Mouse (Mus musculus): Measurements from ENCODE around the gene Rbm4.

Rbm4 gene

DNA sequence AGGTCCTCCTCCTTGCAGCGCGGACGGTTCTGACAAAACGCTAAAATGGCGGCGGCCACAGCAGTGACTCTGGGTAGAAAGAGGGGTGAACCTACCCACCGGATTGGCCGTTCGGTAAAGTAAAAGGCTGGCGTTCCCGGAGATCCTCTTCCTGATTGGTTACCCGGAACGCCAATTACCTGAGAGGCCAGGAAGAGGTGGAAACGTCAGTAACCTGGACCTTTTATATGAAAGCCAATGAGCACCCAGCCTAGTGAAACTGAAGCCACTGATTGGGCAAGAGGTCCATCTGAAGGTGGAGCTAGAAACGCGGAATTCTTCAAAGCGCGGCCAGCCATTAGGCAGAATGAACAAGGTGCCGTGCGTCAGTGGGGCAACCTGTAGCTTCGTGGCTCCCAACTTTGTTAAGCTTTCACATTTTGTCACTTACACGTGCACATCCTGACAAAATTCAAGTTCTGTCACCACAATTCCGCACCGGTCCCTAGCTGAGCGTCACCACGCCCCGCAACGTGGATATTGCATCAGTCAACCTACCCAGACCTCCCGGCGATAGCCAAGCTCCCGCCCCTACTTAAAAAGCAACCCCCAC is at the start of gene Rbm4:
TSS of gene Rbm4 (minus strand) at position 71 of the 592 bp plus-strand sequence.
- peak; percentile 97 to 98 for DNase-seq

DNA sequence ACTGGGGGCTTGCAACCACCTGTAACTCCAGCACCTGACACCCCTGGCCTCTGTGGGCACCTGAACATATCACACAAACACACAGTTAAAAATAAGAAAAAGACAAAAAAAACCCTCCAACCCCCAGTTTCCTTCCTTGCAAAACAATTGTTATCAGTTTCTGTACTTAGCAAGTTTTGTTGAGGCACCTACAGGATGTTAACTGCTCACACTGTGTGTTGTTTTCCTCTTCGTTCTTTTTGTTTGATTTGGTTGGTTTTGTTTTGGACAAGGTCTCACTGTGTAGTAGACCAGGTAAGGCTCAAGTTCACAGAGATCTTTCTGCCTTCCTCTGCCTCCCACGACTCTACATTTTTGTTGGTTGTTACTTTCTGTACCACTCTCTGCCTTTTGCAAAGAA is 48.9 kb upstream of the Rbm4 start:
- no peak for DNase-seq

DNA sequence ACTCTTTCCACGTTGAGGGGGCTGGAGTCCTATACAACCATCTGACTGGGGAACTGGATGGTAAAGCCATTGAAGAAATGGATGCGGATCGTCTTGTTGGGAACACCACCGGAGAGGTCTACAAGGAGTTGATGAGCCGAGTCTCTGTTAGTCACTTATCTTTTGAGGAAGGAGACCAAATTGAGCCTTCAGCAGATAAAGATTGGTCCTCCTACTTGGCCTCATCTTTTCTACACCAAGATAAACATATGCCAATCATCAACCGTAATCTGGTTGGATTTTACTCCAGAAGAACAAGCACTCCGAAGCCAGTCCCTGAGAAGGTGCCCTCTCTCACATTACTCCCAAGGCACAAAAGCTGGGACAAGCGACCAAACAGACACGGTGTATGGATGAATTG is 47.1 kb upstream of the Rbm4 start:
- DNase-seq, result no peak

DNA sequence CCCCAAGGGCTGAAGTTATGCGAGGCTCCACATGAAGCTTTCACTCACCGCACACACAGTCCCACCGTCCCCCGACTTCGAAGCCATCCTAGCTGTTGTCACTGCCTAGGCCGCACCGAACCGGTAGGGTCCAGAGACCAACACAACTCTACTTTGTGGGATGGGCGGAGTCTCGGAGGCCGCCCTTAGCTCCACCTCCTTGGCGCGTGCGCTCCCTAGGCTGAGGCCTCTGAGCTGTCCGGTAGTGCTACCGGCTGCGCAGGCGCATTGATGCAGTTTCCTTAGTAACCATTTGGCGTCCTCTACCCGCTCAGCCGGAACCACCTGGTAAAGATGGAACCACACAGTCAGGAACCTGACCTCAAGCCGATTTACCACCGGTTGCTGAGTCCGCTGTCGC is 45.4 kb upstream of the Rbm4 start, which contains the start of the genes Ccs and Ccdc87:
TSS of gene Ccs (minus strand) at position 184 of the 400 bp plus-strand sequence.
TSS of gene Ccdc87 (plus strand) at position 218 of the 400 bp plus-strand sequence.
- DNase-seq, result peak; percentile 97

DNA sequence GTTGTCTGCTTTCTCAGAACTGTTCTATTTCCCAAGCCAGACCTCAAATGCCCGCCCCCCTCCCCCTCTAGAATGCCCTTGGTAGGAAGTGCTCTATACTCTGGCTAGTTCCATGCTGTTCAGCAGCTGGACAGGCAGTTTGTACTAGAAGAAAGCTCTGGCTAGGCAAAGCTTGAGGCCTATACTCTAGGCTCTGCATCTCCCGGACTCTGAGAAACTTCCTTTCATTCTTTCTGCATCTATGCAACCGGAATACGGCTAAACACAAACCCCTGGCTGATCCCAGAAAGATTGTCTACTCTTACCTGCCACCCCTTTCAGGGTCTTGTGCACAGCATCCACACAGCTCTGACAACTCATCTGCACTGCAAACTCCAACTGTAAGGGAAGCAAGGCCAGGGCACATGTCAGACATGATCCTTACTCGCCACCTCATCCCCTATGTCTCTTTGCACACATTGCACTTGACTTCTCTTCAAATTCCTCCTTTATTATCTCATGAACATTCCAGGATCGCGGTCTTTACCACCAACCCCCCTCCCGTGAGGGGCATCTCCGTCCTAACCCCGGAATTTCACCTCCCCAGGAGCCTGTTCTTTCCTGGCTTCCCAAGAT is 44.9 kb upstream of the Rbm4 start:
- DNase-seq, result no peak

DNA sequence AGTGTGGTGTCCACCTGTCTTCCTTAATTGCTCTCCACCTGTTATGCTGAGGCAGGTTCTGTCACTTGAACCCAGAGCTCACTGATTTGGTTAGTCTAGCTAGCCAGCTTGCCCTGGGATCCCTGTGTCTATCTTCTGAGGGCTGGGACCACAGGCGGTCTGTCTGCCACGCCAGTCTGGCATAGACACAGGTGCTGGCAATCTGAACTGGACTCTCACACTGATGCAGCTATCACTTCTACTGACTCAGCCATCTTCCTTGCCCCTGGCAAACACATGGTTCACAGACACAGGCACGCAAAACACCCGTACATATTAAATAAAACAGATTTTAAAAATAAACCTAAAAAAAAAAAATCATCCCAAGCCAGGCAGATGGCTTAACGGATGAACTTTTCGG is 43.3 kb upstream of the Rbm4 start:
- no peak for DNase-seq

DNA sequence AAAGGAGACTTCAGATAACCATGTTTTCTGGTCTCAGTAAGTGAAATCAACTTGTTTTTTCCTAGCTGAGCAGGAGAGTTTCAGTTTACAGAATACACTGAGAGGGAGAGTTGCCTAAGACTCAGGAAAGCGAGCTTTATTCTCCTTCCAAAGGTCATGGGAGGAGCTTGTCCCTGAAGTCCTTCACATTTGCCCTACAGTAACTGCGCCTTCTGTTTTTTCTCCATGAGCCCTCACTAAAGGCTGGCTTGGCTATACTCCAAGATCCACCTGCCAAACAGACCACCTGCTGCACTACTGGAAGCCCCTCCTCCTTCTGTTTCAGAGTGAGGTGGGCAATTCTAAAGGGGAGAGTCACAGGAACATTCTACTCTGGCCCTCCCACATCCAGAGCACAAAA is 42.4 kb upstream of the Rbm4 start:
- no peak for DNase-seq

DNA sequence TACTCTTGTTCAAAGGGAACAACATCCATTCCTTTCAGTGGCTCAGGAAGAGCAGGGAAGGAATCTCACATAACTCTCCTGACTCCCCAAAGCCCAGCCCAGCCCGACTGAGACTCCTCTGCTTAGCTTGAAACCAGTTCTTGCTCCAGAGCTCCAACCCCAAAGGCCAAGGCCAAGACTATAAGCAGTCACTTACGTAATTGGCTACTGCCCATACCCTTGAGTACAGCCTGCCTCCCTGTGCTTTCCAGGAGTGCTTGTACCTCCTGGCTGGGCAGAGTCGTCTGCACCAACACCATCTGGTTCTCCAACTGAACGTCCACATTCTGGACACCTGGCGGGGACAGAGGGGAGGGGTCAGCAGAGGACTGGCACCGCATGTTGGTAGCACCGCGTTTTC is 40.3 kb upstream of the Rbm4 start:
- no peak for DNase-seq

DNA sequence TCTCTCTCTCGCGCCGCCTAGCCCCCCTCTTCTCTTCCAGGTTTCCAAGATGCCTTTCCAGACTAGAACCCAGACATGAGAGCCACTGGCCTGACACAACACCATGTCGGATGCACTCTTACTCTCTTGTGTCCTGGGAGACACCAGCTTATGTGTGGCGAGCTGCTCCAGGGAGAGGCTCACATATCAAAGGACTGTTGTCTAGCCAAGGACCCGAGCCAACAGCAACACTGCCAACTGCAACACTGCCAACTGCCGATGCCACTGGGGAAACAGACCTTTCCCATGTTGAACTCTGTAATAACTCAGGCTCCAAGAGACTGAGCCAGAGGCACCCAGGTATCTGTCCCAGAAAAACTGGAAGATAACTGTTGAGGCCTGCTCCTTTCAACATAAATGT is 35.5 kb upstream of the Rbm4 start:
- no peak for DNase-seq

DNA sequence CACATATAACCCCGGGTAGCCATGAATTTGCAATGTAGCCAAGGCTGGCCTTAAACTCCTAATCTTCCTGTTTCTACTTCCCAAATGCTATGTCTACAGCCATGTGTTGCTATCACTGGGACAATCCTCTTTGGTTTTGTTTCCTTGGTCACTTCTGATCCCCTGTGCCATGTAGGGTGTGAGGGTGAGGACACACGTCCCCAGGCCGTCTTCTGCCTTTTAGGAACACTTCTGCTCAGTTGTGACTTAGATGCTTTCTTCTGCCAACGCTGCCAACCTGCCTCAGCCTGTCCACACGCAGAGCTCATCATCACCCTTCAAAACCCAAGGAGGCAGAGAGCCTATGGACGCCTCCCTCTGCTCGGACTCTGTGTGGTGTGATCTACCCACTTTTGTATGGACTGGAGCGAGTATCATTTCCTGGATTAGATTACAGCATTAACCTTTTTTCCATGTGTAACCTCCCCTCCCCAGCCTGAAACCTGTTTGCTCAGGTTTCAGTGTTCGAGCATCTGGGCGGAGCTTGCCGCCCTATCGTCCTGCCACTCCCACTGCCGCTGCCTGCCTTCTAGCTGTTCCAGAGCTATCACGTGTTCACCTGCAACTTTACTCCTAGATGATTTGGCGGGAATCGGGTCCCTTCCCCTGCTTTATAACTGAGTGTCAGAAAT is 34.9 kb upstream of the Rbm4 start:
- peak; percentile 22 to 38 for DNase-seq

DNA sequence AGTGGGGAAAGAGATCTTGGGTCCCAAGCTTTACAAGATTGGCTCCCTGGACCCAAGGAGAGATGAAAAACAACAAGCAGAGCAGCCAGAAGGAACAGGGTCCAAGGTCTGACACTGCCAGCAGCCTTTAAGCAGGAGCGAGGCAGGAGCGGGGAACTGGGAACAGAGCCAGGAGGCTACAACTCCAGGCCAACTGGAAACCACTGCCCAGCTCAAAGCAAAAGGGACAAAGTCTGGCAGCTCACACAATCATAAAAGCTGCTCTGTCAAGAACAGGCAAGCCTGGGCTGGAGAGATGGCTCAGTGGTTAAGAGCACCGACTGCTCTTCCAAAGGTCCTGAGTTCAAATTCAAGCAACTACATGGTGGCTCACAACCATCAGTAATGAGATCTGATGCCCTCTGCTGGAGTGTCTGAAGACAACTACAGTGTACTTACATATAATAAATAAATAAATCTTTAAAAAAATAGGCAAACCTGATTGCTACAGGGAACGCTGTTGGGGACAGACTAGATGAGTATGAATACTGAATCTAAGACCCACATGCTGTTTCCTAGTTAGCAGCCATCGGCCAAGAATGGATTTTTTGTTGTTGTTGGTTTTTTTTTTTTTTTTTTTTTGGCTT is 27.1 kb upstream of the Rbm4 start:
- DNase-seq, result peak; percentile 60 to 77

DNA sequence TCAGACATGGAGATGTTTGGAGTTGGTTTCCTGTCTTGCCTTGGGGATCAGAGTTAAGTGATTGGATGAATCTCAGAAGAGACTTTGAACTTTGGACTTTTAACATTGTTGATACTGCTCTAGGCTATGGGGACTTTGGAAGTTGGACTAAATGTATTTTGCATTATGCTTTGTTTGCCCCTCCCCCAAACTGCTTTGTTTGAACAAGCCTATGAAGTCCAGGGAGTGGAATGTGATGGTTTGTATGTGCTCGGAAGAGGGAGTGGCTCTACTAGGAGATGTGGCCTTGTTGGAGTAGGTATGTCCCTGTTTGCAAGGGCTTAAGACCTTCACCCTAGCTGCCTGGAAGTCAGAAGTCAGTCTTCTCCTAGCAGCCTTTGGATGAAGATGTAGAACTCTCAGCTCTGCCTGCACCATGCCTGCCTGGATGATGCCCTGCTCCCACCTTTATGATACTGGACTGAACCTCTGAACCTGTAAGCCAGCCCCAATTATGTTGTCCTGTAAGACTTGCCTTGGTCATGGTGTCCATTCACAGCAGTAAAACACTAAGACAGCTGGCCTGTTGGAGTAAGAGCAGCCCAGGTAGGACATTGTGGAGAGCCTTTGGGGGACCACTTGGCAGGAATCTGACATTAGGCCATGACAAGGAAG is 23.6 kb upstream of the Rbm4 start:
- DNase-seq, result no peak

DNA sequence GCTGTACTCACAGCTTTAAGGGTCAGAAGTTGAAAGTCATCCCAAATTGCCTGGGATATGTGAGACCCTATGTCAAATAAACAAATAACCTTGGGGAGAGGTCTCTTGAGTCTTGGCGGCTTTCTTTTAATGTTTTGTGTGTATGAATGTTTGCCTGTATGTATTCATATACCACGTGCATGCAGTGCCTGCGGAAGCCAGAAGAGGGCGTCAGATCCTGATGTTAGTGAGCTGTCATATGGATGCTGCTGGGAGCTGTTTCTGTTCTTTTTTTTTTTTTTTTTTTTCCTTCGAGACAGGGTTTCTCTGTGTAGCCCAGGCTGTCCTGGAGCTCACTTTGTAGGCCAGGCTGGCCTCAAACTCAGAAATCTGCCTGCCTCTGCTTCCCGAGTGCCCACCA is 19.3 kb upstream of the Rbm4 start:
- DNase-seq, result peak in 1 of 2 experiments; percentile 31

DNA sequence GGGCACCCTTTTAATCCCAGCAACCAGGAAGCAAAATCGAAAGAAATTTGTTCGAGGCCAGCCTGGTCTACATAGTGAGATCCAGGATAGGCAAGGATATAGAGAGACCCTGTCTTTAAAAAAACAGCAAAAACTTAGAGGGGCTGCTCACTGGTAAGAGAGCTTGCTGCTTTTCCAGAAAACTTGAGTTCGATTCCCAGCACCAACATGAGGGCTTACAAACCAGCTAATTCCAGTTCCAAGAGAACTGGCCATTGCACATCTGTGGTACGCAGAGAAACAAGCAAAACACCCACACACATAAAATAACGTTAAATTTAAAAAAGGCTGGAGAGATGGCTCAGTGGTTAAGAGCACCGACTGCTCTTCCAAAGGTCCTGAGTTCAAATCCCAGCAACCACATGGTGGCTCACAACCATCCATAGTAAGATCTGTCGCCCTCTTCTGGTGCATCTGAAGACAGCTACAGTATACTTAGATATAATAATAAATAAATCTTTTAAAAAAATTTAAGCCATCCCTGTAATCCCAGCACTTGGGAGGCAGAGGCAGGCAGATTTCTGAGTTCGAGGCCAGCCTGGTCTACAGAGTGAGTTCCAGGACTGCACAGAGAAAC is 18.7 kb upstream of the Rbm4 start:
- peak in 1 of 2 experiments; percentile 16 for DNase-seq

DNA sequence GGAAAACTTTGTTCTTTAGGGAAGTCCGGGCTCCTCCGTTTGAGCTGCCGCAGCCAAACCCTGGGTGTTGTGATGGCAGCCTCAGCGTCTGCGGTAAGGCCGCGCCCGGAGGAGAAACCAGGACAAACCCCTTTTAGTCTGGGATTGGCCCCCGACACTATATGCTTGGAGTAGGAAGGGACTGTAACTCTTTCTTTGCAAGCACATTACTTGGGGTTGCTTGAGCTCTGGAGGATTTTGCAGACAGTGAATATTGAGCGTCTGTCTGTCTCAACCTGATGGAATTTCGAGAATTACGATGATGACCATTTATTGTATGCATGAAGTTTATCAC is 18.2 kb upstream of the Rbm4 start:
- DNase-seq, result no peak

DNA sequence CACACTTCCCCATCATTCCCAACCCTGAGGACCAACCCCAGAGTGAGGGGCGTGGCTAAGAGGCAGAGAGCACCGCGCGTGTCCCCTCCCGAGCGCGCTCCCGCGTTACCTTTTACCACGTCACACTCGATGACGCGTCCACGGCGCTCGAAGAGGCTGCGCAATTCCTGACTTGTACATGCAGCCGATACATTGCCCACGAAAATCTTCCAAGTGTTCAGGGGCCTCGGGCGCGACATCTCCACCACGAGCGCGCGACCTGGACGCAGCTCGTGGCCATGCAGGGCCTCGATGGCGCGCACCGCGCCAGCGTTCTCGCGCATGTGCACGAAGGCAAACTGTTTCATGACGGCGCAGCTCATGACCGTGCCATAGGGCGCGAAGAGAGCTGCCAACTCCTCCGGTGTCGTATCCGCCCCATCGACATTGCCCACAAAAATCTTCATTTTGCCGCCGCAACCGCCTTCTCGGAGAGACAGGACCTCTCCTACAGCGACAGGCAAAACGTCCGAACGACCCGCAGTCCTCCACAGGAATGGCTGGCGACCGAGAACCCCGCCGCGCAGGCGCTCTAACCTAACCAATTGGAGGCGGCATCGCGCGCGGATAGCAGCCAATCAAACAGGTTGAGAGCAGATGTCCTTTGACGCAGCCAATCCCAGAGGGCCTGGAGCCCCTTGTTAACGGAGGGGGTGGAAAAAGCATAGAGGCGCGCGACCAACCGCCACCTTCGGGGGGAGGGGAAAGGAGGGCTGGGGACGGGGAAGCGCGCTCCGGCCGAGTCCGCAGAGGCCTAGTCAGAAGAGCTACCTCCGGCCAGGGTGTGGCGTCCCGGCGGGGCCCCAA is 17.6 kb upstream of the Rbm4 start, which contains the start of the genes Gm21992 and Rbm14:
TSS of gene Gm21992 (minus strand) at position 550 of the 846 bp plus-strand sequence.
TSS of gene Rbm14 (minus strand) at position 572 of the 846 bp plus-strand sequence.
- DNase-seq, result peak; percentile 98 to 99

DNA sequence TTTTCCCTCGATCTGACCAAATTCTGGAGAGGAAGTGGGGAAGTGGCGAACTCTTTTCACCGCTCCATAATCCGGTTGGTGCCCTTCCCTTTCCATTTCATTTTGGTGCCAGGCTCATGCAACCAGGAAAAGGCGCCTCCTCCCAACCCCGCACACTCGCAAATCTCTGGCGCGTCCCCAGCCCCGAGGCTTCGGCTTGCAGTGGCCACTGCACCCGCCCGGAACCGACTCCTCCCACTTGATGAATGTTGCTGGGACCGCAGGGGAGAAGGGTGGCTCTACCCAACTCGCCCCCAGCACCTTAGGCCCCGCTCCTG is 17.0 kb upstream of the Rbm4 start:
- DNase-seq, result no peak

DNA sequence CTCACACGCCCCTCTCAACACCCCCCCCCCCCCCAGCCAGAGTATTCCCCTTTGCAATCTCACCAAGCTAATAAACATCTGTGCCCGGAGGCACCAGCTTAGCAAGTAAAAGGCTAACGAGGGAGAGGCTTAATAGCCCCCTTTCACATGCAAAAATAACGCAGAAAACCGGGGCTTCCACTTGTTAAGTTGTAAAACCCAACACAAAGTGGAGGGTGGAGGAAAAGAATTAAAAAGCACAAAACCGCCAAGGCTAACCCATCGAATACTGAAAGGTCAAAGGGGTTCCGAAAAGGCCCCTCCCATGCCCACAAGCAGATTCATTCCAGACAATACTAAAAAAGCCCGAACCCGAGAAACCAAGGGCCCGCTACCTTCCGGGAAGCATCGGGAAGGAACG is 16.6 kb upstream of the Rbm4 start:
- no peak for DNase-seq

DNA sequence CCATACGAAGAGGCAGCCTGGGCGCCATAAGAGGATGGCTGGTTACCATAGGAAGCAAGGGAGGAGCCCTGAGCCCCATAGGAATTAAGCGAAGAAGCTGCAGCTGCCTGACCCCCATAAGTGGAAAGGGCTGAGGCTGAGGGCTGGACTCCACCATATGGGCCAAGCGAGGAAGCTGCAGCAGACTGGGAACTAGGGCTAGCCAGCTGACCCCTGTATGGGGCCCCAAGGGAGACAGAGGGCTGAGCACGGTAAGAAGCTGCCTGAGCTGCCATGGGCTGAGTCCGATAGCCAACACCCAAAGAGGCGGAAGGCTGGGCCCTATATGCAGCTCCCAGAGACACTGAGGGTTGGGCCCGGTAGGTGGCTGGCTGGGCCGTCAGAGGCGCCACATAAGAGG is 9.6 kb upstream of the Rbm4 start:
- DNase-seq, result no peak

DNA sequence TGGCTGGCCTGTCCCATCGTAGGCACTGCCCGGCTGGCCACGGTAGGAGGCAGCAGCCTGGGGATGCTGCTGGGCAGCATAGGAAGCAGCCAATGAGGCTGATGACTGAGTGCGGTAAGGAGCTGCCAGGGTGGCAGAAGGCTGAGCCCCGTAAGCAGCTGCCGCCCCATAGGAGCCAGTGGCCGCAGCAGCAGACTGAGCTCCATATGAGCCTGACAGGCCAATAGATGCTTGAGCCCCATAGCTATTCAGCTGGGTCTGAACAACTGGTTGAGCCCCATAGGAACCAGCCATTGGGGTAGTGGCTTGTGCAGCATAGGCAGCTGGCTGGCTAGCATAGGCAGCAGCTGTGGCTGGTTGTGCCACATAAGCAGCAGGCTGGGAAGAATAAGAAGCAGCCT is 9.0 kb upstream of the Rbm4 start:
- DNase-seq, result no peak

DNA sequence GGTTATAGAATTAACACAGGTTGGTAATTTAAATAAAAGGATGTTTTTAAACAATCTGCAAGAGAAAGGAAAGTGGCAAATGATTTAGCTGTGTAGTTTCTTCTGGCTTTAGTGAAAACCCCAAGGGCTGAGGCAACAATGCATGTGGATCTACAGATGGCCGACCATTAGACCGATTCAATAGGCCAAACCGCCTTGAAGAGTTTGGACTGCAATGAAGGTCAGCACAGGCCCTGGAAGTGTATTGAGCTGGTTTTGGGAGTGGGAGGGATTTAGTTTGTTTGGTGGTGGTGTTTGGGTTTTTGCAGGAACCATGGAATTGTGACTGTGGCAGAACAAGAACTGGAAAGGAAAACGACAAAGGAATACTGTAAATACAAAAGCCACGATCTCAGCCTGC is 5.4 kb upstream of the Rbm4 start:
- no peak for DNase-seq

DNA sequence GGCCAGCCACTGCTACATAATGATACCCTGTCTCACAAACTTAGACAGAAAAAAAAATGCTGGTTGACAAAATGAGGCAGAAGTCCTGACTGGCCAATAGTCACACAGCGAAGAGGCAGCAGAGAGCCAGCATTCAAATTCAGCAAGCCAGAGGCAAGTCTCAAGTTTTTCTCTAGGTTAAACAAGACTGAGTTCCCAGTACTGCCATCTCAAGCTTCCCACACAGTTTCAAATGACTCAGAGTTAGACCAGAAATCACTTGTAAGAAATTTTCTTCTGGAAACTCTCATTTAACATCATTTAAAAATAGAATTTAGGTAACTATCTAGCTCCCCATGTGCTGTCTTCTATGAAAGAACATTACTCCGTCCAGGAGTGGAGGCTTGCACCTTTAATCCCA is 4.1 kb upstream of the Rbm4 start:
- no peak for DNase-seq

All from lung, postnatal 4 days (tissue).